Mouse (Mus musculus) adrenal gland, postnatal 10 days (tissue): ENCODE results near the gene Atg9a. TPM values are rescaled to one million over a fixed set of nuclear protein-coding genes. Genes with fewer than 3 reads are reported as not detected.

ENCODE experiments used
- DNase-seq: peaks from one replicate; pipeline ENCODE4 v3.0.0; 2021; ENCODE audit warnings: mixed read lengths
- total RNA-seq, 2 experiments: library from RNA; stranded (reverse); gene quantifications; 2 replicates each; pipeline ENCODE4 v1.2.3; 2021

Gene Atg9a
- total RNA-seq, 2 experiments from 2014 or later = 35.4 to 39.1 TPM

DNA sequence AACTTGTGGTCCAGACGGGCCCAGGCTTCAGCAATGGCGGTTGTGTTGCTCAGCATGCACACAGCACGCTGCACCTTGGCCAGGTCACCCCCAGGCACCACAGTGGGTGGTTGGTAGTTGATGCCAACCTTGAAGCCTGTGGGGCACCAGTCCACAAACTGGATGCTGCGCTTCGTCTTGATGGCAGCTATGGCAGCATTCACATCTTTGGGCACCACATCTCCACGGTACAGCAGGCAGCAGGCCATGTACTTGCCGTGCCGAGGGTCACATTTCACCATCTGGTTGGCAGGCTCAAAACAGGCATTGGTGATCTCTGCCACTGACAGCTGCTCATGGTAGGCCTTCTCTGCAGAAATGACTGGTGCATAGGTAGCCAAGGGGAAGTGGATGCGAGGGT is 23.8 kb upstream of the Atg9a start:
- DNase-seq = no peak

DNA sequence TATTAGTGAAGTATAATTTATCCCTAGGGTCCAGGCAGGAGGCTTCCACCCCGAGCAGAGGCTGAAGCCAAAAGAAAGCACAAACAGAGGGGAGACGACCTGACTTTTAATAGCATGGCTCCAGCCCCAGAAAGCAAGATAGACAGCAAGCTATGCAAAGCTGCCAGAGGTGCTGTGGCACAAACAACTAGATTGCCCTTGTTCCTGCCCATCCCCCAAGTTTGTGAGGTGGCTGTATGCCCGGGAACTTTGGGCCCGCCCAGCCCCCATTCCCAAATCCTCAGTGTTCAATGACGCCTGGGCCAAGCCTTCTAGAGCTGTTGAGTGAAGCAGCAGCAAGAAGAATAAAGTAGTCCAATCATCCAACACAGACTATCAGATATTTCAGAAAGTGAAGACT is 22.9 kb upstream of the Atg9a start:
- peak; percentile 65 for DNase-seq

DNA sequence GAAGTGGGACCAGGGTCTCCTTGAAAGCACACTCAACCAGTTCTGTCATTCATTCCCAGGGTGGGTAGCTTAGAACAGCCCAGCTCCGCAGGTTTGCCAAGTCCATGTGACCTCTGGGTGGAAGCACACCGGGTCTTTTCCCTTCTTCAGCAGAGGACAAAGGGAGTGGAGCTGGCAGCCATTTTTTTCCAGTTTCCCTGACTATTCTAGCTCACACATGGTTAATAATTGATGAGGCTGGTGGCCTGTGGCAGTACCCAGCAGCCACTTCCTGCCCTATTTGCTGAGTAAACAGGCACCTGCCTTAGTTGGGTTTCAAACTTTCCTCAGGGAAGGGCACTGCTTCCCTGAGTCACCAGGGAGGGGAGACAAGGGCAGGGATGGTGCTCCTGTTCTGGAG is 22.4 kb upstream of the Atg9a start:
- DNase-seq = no peak

DNA sequence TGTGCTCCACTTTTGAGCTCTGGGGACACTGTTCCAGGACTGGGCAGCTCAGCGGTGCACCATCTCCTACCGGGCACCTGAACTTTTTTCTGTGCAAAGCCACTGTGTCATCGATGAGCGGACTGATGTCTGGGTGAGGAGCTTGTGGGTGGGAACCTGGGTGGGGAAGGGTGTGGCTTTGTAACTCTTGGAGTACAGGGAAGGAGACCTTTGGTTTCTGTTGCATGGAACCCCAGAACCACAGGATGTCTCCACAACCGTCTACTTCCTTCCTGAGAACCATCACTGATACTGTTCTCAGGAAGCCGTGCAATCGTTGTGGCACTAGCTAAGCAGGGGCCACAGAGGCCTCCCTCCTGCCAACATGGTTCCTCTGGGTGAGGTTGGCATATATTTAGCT is 21.1 kb upstream of the Atg9a start:
- no peak for DNase-seq

DNA sequence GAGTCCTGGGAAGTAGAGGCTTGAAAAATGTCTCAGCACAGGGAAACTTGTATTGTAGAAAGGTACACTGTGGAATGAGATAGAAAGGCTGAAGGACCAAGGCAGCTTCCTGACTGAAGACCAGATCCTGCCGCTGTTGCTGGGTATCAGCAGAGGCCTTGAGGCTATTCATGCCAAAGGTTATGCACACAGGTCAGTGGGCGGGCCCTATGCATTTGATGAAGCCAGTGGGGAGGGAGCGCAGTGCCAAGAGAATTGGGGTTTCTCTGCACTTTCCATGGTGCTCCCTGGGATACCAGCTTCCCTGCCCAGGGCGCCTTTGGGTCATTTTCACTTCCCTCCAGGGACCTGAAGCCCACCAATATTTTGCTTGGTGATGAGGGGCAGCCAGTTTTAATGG is 20.5 kb upstream of the Atg9a start:
- no peak for DNase-seq

DNA sequence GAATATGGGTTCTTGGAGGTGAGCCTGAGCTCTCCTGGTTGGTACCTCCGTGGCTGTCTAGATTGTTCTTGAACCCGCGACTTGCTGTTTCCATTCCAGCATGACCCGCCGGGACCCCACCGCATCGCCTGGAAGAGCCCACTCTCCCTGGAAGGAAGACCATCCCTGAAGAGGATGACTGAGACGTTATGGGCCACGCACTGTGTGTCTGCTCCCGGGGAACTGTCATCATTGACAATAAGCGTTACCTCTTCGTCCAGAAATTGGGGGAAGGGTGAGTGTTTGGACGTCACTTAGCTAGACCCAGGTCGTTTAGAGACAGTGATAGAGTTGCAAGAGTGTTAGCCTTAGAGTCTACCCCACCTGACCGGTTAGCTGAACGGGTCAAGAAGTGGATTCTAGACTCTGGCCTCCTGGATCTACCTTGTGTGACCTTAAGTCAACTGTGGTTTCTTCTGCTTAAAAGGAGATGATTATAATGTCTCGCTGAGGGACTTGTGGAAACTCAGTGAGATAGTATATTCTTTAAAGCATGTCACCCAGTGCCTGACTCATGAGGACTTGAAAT is 19.2 kb upstream of the Atg9a start:
- DNase-seq = no peak

DNA sequence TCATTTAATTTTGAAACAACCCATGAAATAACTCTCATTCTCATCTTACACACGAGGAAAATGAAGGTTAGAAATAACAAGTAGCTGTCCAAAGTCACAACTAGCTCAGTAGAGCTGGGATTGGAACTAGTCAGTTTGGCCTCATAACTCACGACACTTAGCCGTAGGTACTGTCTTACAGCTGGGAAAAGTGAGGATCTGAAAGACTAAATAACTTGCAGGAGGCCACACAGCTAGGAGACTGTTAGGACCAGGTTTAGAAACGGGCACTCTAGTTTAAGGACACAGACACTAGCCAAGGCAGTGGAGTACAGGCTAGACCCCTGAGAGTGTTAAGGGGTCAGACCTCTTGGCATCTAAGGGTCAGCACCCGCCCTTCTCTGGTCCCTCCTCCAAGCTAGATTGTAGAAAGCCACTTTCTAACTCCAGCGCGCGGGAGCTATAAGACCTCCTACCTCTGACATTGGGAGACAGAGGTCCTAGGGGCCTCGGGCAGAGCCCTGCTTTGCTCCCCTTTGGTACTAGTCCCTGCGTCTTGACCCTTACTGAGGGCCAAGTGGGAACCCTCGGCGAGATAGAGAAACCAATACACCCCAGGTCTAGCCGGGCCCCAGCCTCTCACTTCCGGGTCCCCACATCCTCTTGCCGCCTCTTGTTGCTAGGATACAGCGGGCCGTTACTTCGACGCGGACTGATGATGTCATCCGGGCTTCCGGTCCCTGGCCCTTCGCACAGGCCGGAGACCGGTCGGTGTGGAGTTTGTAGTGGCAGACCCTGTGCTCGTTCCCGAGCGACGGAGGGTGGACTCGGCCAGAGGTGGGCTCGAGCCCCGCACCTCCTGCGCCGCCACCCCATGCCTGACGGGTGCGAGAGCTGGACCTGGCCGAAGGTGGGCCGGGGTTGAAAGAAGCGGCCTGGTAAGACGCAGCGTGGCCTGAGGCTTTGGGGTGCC is 18.4 kb upstream of the Atg9a start, which contains the start of the genes Glb1l and Stk16:
Gene Glb1l, minus strand, starts transcription at position 678 of the 952 bp plus-strand sequence.
Gene Stk16, plus strand, starts transcription at position 703 of the 952 bp plus-strand sequence.
- peak; percentile 98 for DNase-seq

DNA sequence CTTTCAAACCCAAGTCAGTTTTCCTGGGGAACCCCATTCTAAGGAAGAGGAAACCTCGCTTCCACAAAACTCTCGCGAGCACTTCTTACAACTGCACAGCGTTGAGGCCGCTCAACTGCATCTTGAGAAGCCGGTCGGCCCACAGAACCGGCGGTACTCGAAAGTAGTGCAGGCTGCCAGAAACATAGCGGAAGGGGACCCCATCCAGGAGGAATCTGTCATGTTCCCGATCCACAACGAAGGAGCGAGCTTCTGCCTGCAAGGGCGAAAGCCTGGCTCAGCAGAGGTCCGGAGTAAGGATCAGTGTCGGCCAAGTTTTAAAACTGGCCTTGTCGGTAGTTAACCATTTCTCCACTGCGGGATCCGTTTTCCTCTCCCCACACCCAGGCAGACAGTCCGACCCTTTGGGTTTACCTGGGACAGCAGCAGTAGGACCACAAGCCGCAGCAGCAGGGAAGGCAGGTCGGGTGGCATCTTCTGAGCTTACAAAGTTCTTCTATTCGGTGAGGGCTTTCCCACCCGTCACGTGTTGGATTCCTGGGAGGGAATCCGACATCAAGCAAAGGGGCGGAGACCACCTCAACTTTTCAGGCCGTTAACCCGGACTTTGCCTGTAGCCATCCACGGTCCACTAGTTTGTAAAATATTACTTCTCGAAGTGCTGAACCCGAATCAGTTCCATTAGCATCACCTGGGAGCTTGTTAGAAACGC is 17.1 kb upstream of the Atg9a start:
- DNase-seq = peak; percentile 62

DNA sequence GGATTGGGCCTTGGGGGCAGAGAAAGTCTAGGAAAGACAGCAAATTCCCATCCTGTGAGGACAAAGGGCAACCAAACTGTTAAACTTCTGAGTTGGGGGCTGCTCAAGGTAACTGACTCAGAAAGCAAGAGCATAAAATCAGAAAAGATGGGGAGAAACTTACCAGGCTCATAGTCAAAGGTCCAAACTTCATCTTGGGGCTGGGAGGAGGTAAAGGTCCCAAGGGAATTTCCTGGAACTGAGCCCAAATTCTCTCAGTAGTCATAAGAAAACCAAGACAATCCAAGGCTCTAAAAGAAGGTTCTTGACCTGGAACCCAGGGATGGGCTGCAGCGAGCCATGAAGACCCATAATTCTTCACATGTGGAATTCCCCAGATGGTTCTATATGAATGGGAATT is 9.2 kb upstream of the Atg9a start:
- DNase-seq = no peak

DNA sequence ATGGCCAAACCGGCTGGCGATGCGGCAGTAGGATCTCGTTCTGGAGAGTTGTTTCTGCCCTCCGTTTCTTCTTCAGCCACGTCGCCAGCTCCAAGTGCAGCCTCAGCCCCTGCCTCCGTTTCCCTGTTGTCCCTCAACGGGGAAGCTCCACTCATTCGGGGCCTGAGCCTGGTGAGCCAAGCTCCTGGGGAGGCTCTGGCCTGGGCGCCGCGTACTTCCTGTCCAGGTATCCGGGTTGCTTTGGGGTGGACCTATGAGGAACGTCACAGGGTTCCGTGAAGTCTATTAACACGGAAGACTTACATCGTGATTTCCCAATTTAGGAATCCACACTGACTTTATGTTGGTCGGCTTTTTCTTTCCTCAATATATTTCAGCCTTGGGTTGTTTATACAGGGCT is 456 bp upstream of the Atg9a start:
- peak; percentile 70 for DNase-seq

DNA sequence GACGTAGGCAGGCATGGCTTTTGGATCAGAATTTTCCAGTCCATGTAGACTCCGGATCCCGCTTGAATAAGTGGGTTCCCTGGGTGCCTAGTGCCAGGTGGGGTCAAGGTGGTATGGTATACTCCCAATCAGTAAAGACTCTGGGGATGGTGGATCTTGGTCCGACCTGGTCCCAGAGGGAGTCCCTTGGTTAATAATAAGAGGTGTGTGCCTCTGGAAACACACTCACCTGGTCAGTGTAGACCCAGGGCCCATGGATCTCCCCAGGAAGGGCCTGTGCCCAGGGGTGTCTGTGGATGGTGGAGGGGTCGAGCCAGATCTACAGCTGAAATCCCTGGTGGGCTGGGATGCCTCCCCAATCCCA is 756 bp downstream of the Atg9a start:
- DNase-seq = no peak

DNA sequence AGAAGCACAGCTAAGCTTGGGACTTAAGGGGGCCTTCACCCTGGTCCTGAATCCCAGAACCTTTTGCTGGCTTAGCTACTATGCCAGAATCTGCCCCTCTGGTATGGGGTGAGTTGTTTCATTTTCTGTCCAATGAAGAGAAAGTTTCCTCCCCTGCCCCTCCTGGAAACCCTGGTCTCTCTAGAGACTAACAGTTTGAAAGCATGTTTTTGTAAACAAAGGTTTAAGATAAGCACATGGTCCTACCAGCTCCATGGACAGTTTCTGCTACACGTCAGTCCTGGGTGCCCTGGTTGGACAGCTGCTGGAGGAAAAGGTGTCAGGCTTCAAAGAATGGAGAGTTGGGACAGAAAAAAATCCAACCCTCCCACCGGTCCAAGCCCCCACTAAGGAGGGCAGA is 1.4 kb downstream of the Atg9a start:
- no peak for DNase-seq

DNA sequence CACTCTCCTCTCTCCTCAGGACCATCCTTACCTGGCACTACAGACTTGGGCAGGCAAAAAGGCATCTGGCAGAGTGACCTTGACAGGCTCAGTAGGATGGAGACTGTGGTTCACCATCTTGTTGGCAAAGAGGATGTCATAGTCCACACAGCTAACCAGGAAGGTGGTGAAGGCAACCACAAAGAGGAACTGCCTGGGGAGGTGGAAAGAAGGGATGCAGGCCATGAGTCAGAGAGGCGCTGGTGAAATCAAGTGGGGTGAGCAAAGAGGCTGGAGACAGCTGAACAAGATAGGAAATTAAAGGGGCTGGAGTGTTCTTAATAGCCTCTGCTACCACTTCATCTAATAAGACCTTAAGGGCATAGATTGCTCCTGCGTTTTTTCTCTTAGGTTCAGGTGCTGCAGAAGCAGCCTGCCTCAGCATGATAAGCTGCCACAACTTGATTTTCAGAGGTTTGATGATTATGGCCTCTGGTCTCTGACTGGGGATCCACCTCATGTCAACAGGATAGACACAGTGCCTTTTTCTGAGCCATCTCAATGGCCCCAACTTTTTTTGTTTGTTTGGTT is 4.0 kb downstream of the Atg9a start:
- no peak for DNase-seq

DNA sequence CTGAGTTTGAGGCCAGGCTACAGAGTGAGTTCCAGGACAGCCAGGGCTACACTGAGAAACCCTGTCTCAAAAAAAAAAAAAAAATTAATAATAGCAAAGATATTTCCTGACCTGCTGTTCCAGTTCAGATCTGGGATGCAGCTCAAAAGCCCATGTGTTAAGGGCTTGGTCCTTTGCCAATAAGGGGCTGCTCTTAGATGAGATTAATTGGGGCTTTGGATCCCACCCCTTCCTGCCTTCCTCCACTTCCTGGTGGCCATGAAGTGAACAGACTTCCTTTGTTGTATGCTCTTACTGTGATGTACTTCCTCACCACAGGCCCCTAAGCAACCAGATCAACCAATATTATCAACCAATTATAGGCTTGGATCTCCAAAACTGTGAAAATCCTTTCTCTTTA is 4.9 kb downstream of the Atg9a start:
- DNase-seq = no peak

DNA sequence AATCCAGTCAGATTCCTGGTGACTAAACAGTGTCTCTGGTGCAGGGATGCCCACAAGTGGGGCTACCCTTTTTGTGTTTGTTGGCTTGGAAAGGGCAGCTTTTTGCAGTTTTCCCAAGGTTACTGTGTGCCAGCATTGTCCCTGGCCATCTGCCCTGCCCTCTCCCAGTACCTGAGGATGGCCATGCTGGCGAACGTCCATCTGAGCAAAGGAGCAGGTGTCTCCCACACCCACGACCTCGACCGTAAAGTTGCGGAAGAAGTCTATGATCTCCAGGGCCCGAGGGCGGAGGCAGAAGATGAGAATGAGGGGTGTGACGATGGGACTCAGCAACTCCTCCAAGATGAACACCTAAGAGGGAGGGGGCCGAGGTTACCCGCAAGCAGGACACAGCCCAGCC is 6.5 kb downstream of the Atg9a start:
- DNase-seq = no peak

DNA sequence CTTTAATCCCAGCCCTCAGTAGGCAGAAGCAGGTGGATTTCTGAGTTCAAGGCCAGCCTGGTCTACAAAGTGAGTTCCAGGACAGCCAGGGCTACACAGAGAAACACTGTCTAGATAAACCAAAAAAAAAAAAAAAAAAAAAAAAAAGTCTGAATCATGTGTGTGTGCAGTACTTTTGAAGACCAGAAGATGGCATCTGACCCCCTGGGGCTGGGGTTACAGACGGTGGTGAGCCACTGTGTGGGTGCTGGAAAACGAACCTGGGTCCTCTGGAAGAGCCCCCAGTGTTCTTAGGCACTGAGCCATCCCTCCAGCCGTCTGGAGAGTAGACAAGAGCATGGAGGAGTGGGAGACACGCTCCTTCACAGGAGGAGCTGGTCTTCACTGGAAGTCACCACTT is 9.8 kb downstream of the Atg9a start:
- no peak for DNase-seq

DNA sequence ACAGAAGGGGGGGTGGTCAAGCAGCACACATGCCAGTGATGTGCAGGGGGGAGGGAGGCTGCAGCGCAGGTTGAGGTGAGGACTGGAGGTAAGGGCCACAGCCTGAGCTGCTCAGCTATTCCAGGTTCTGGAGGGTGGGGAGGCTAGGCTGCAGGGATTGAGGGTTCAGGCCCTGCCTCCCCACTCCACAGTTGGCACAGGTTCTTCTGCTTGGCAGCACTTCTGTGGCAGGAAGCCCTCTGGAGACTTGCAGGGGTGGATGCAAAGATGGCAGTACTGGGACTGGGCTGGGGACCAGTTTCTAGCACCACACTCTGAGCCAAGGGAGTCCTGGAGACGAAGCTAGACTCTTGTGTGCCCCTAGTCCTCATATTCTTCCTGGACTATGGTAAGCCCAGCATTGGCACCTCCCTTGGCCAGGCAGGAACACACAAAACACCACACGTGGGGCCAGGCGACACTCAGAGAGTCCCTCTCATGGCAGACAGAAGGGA is 10.6 kb downstream of the Atg9a start:
- no peak for DNase-seq

DNA sequence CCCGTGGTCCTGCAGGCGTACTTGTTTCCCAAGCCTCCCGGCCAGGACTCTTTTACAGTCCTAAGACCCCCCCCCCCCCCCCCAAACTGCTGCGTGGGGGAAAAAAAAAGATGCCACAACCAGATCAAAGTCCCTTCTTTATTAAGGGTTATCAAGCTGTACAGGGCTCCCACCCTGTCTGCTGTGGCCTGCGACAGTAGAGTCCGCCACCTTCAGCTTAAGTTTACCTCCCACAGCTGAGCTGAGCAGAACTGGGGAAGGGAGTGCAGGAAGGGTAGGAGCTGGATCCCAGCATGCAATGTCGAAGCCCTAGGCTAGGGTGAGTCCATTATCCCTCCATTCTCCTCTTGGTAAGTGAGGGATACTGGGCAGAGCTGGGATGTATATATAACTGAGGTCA is 11.3 kb downstream of the Atg9a start:
- no peak for DNase-seq

DNA sequence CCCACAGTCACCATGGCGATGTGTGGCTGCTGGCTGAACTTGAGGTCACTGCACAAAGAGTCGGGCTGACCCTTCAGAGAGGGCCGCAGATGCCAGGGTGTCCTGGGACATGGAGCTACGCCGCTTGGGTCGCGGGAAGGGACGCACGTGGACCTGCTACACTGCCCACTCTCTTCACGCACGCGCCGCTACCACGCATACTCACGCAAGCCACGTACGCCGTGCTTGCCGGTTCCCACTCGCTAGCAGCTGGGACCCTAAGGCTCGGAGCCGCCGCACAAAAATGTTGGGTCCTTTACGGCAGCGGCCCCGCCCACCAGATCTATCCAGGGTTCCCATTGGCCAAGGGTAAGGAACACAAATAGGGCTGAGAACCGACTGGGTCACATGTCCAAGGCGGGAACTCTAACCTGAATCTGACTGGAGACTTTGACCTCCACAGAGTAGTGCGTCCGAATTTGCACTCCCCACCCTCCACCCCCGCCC is 11.8 kb downstream of the Atg9a start, which contains the start of gene Abcb6:
Gene Abcb6, minus strand, starts transcription at position 288 of the 486 bp plus-strand sequence.
- DNase-seq = peak; percentile 92

DNA sequence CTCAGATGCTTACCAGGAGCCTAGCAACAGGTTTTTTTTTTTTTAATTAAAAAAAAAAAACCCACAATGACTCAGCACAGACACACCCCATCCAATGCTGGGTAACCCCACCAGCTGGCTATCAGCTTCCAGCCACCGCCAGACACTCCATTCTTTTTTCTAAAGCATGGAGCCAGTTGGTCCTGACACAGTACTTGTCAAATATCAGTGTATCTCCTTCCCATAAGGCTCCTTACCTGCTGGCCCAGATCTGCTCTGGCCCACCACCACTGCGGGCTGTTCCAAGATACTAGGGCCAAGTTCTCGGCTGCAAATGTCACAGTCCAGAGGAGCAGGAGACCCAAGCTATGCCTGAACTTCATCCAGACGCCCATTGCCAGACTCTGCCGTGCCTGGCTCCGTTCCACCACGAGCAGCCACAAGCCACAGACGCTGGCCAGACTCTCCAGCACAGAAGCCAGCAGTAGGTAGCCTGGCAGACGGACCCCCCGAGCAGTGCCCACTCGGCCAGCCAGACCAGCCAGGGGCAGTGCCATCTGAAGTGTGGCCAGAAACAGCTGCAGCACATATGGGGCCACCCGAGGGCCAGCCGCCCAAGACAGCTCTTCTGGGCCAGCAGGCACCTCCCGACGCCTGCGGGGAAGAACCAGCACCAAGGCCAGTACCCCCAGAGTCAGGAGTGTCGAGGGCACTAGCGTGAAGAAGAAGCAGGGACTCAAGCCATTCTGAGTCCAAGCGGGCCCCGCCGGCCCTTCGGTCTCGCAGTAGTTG is 12.5 kb downstream of the Atg9a start:
- peak; percentile 65 for DNase-seq
